Mouse (Mus musculus) spleen, adult 12 weeks (tissue): ENCODE data around the gene Setd4.
A peak's percentile ranks its signal among the peaks of the same experiment; 100 is the strongest.
"Not testable (repeated sequence)": the region's sequence is repeated elsewhere in the genome, so short reads cannot be mapped to it uniquely, and the experiment has no call there.

Experiments used
- DNase-seq: peaks from one replicate; pipeline ENCODE4 v3.0.0; 2022; ENCODE audit warnings: low spot score

Gene Setd4

GRCm38 (mm10) chr16:93603439-93604212 is at the start of gene Setd4:
Gene Setd4 (minus strand): TSS chr16:93604063.
- DNase-seq: peak; percentile 84

- no peak for DNase-seq
Measured at GRCm38 (mm10) chr16:93648441-93649183, 44.7 kb upstream of the Setd4 start.

GRCm38 (mm10) chr16:93644006-93644405 is 40.1 kb upstream of the Setd4 start:
- no peak for DNase-seq

GRCm38 (mm10) chr16:93627761-93628400 is 24.0 kb upstream of the Setd4 start, which contains the start of gene Gm5678:
Gene Gm5678 (plus strand): TSS chr16:93628097.
- no peak for DNase-seq

- no peak for DNase-seq
Measured at GRCm38 (mm10) chr16:93626745-93627144, 22.9 kb upstream of the Setd4 start.

- DNase-seq: no peak
Measured at GRCm38 (mm10) chr16:93624671-93625070, 20.8 kb upstream of the Setd4 start.

- DNase-seq: not testable (repeated sequence)
Measured at GRCm38 (mm10) chr16:93623759-93624158, 19.9 kb upstream of the Setd4 start.

- DNase-seq: peak; percentile 70
Measured at GRCm38 (mm10) chr16:93615118-93615870, 11.4 kb upstream of the Setd4 start.

GRCm38 (mm10) chr16:93610961-93611360 is 7.1 kb upstream of the Setd4 start:
- no peak for DNase-seq

- no peak for DNase-seq
Measured at GRCm38 (mm10) chr16:93609796-93610195, 5.9 kb upstream of the Setd4 start.

GRCm38 (mm10) chr16:93608731-93609130 is 4.9 kb upstream of the Setd4 start:
- no peak for DNase-seq

- DNase-seq: peak; percentile 78
Measured at GRCm38 (mm10) chr16:93607669-93608101, 3.8 kb upstream of the Setd4 start.

- no peak for DNase-seq
Measured at GRCm38 (mm10) chr16:93606146-93606545, 2.3 kb upstream of the Setd4 start.

- no peak for DNase-seq
Measured at GRCm38 (mm10) chr16:93605553-93605952, 1.7 kb upstream of the Setd4 start, which contains the start of gene Cbr1. Gene Cbr1 (plus strand): TSS chr16:93605853.

- no peak for DNase-seq
Measured at GRCm38 (mm10) chr16:93604481-93604969, 662 bp upstream of the Setd4 start.

- no peak for DNase-seq
Measured at GRCm38 (mm10) chr16:93599461-93599860, 4.4 kb downstream of the Setd4 start.

GRCm38 (mm10) chr16:93597551-93597950 is 6.3 kb downstream of the Setd4 start:
- DNase-seq: no peak

GRCm38 (mm10) chr16:93596807-93597206 is 7.1 kb downstream of the Setd4 start:
- DNase-seq: no peak

GRCm38 (mm10) chr16:93595766-93596165 is 8.1 kb downstream of the Setd4 start:
- no peak for DNase-seq

- DNase-seq: no peak
Measured at GRCm38 (mm10) chr16:93594448-93594847, 9.4 kb downstream of the Setd4 start.

- DNase-seq: no peak
Measured at GRCm38 (mm10) chr16:93593406-93593805, 10.5 kb downstream of the Setd4 start.

- no peak for DNase-seq
Measured at GRCm38 (mm10) chr16:93592711-93593110, 11.2 kb downstream of the Setd4 start.
